Mouse (Mus musculus) hindbrain, embryonic 13.5 days (tissue): Measurements from ENCODE around the gene Sgsm2. TPM values are rescaled to one million over a fixed set of nuclear protein-coding genes. Genes with fewer than 3 reads are reported as not detected.

Experiments
- ATAC-seq: fragments of 200-750 bp; cut with Nextera tagmentation; 2 replicates; pipeline ENCODE4 v1.8.0; 2017; ENCODE audit warnings: moderate TSS enrichment; ENCODE audit not compliant: low FRiP score
- H3K27ac ChIP-seq: fragments of 300-500 bp; sonication (generic); 2 replicates; pipeline ENCODE4 v1.5.1; 2015; ENCODE audit warnings: inconsistent platforms, mild to moderate bottlenecking, moderate library complexity
- H3K27me3 ChIP-seq: fragments of 300-500 bp; sonication (generic); 2 replicates; pipeline ENCODE4 v1.6.1; 2015; ENCODE audit warnings: mild to moderate bottlenecking, inconsistent platforms
- H3K36me3 ChIP-seq: fragments of 300-500 bp; sonication (generic); 2 replicates; pipeline ENCODE4 v1.6.1; 2015; ENCODE audit warnings: mild to moderate bottlenecking, inconsistent platforms
- H3K4me1 ChIP-seq: fragments of 300-500 bp; sonication (generic); replicated peaks from 2 replicates; pipeline ENCODE4 v1.6.1; 2015; ENCODE audit warnings: inconsistent platforms
- H3K4me2 ChIP-seq: fragments of 300-500 bp; sonication (generic); 2 replicates; pipeline ENCODE4 v1.6.1; 2015; ENCODE audit warnings: inconsistent platforms, mild to moderate bottlenecking, moderate library complexity
- H3K4me3 ChIP-seq: fragments of 300-500 bp; sonication (generic); 2 replicates; pipeline ENCODE4 v1.5.1; 2015; ENCODE audit warnings: mild to moderate bottlenecking, inconsistent platforms
- H3K9ac ChIP-seq: fragments of 300-500 bp; sonication (generic); 2 replicates; pipeline ENCODE4 v1.6.1; 2015; ENCODE audit warnings: mild to moderate bottlenecking, inconsistent platforms
- H3K9me3 ChIP-seq: fragments of 300-500 bp; sonication (generic); 2 replicates; pipeline ENCODE4 v1.6.1; 2016; ENCODE audit warnings: inconsistent platforms
- WGBS: fragments of 180-500 bp; shearing (Covaris S2); methylation state at CpG from one replicate; pipeline ENCODE4 v1.1.7; 2015; 5-methylcytosine and 5-hydroxymethylcytosine counted together
- polyA plus RNA-seq: library from polyadenylated mRNA; unstranded; fragments of >200 nt; fragmentation: Nextera tagmentation; extraction: Ambion mirVana; gene quantifications from 2 replicates; pipeline ENCODE4 v1.2.1, GENCODE M21; 2015

Sgsm2 gene
- polyA plus RNA-seq, 1 experiment from 2014 or later: 17.8 TPM

GRCm38 (mm10) chr11:74908618-74909399 is 11.9 kb upstream of the Sgsm2 start:
- no peaks in the 10 kb centered on the region for H3K4me1 ChIP-seq
- ATAC-seq: no peak
- no peaks in the 10 kb centered on the region for H3K27me3 ChIP-seq
- H3K9ac ChIP-seq: no peak overlapping the region
- WGBS: 87% methylated on average over 12 of the region's 12 CpGs
- peaks cover 69% of the 10 kb centered on the region for H3K36me3 ChIP-seq
- H3K27ac ChIP-seq: no peak overlapping the region
- H3K9me3 ChIP-seq: no peaks in the 10 kb centered on the region
- no peak overlapping the region for H3K4me3 ChIP-seq
- H3K4me2 ChIP-seq: no peak overlapping the region

- no peak for ATAC-seq
- H3K27ac ChIP-seq: no peak overlapping the region
- H3K4me3 ChIP-seq: no peak overlapping the region
- no peak overlapping the region for H3K9ac ChIP-seq
- no peaks in the 10 kb centered on the region for H3K27me3 ChIP-seq
- 96% methylated on average over 6 of the region's 6 CpGs for WGBS
- H3K4me1 ChIP-seq: no peaks in the 10 kb centered on the region
- H3K4me2 ChIP-seq: no peak overlapping the region
- H3K36me3 ChIP-seq: peaks cover 78% of the 10 kb centered on the region
- no peaks in the 10 kb centered on the region for H3K9me3 ChIP-seq
These were observed 11.0 kb upstream of the Sgsm2 start for GRCm38 (mm10) chr11:74907850-74908249.

- H3K9ac ChIP-seq: no peak overlapping the region
- H3K27ac ChIP-seq: no peak overlapping the region
- H3K27me3 ChIP-seq: no peaks in the 10 kb centered on the region
- no peak overlapping the region for H3K4me2 ChIP-seq
- no peak for ATAC-seq
- H3K9me3 ChIP-seq: no peaks in the 10 kb centered on the region
- H3K4me1 ChIP-seq: peaks cover 22% of the 10 kb centered on the region
- no peak overlapping the region for H3K4me3 ChIP-seq
- 93% methylated on average over 5 of the region's 5 CpGs for WGBS
- peaks cover 79% of the 10 kb centered on the region for H3K36me3 ChIP-seq
These were observed 5.6 kb upstream of the Sgsm2 start for GRCm38 (mm10) chr11:74902416-74902815.

GRCm38 (mm10) chr11:74901555-74901954 is 4.7 kb upstream of the Sgsm2 start:
- Histone ChIP-seq H3K4me3 (no peak overlapping the region), H3K9ac (no peak overlapping the region), H3K4me1 (peaks cover 25% of the 10 kb centered on the region), H3K27me3 (no peaks in the 10 kb centered on the region), H3K36me3 (peaks cover 70% of the 10 kb centered on the region), H3K9me3 (no peaks in the 10 kb centered on the region), H3K27ac (no peak overlapping the region), H3K4me2 (no peak overlapping the region)
- WGBS: 92% methylated on average over 6 of the region's 6 CpGs
- no peak for ATAC-seq

- Histone ChIP-seq H3K9me3 (no peaks in the 10 kb centered on the region), H3K4me2 (peak overlapping the region; percentile 79), H3K27me3 (no peaks in the 10 kb centered on the region), H3K36me3 (peaks cover 40% of the 10 kb centered on the region), H3K4me1 (peaks cover 40% of the 10 kb centered on the region), H3K9ac (peak overlapping the region; percentile 90), H3K4me3 (peak overlapping the region; percentile 86), H3K27ac (peak overlapping the region; percentile 95; the same call in 1 of the 2 replicates)
- WGBS: under 1% methylated on average over 7 of the region's 7 CpGs
- ATAC-seq: no peak
These were observed 1.6 kb upstream of the Sgsm2 start for GRCm38 (mm10) chr11:74898517-74898827.

GRCm38 (mm10) chr11:74897678-74898516 is 1.0 kb upstream of the Sgsm2 start, which contains the start of gene Tsr1:
Tsr1 (plus strand) TSS chr11:74898071.
- peak; percentile 87 for ATAC-seq
- H3K4me1 ChIP-seq: peaks cover 40% of the 10 kb centered on the region
- H3K27me3 ChIP-seq: no peaks in the 10 kb centered on the region
- H3K9me3 ChIP-seq: no peaks in the 10 kb centered on the region
- peak within 1 kb of the TSS; percentile 79 for H3K4me2 ChIP-seq
- peak within 1 kb of the TSS; percentile 90 for H3K9ac ChIP-seq
- H3K27ac ChIP-seq: peak within 1 kb of the TSS; percentile 95
- peaks cover 34% of the 10 kb centered on the region for H3K36me3 ChIP-seq
- WGBS: under 1% methylated on average over 54 of the region's 54 CpGs
- peak within 1 kb of the TSS; percentile 86 for H3K4me3 ChIP-seq

- under 1% methylated on average over 31 of the region's 55 CpGs for WGBS
These were observed 620 bp downstream of the Sgsm2 start for GRCm38 (mm10) chr11:74895980-74896900.

GRCm38 (mm10) chr11:74894619-74895018 is 2.2 kb downstream of the Sgsm2 start:
- Histone ChIP-seq H3K9ac (0 out of 2 replicates have a peak overlapping the region, but pooled peaks have one; percentile 26), H3K4me1 (peaks cover 30% of the 10 kb centered on the region), H3K4me2 (no peak overlapping the region), H3K27ac (no peak overlapping the region), H3K4me3 (no peak overlapping the region), H3K9me3 (no peaks in the 10 kb centered on the region), H3K27me3 (no peaks in the 10 kb centered on the region), H3K36me3 (peaks cover 3% of the 10 kb centered on the region; the same call in 1 of the 2 replicates)
- 84% methylated on average over 4 of the region's 4 CpGs for WGBS
- no peak for ATAC-seq

More at GRCm38 (mm10) chr11:74895980-74896900, 620 bp downstream of the Sgsm2 start:
- H3K27ac ChIP-seq: peak overlapping the region; percentile 95
- ATAC-seq: peak; percentile 69
- no peaks in the 10 kb centered on the region for H3K27me3 ChIP-seq
- peaks cover 40% of the 10 kb centered on the region for H3K4me1 ChIP-seq
- peaks cover 19% of the 10 kb centered on the region for H3K36me3 ChIP-seq
- peak overlapping the region; percentile 90 for H3K9ac ChIP-seq
- H3K4me3 ChIP-seq: peak overlapping the region; percentile 86
- no peaks in the 10 kb centered on the region for H3K9me3 ChIP-seq
- peak overlapping the region; percentile 79 for H3K4me2 ChIP-seq

GRCm38 (mm10) chr11:74883098-74883497 is 13.8 kb downstream of the Sgsm2 start:
- H3K36me3 ChIP-seq: peaks cover 11% of the 10 kb centered on the region
- H3K9me3 ChIP-seq: no peaks in the 10 kb centered on the region
- no peak for ATAC-seq
- WGBS: 88% methylated on average over 10 of the region's 10 CpGs
- no peak overlapping the region for H3K27ac ChIP-seq
- H3K4me2 ChIP-seq: no peak overlapping the region
- H3K4me3 ChIP-seq: no peak overlapping the region
- peaks cover 14% of the 10 kb centered on the region for H3K4me1 ChIP-seq
- no peaks in the 10 kb centered on the region for H3K27me3 ChIP-seq
- no peak overlapping the region for H3K9ac ChIP-seq

- peaks cover 11% of the 10 kb centered on the region for H3K36me3 ChIP-seq
- no peaks in the 10 kb centered on the region for H3K9me3 ChIP-seq
- H3K9ac ChIP-seq: no peak overlapping the region
- ATAC-seq: no peak
- peaks cover 18% of the 10 kb centered on the region for H3K4me1 ChIP-seq
- whole genome bisulfite sequencing: 67% methylated on average over 14 of the region's 14 CpGs
- peak overlapping the region; percentile 53 for H3K27ac ChIP-seq
- H3K4me3 ChIP-seq: no peak overlapping the region
- H3K27me3 ChIP-seq: no peaks in the 10 kb centered on the region
- no peak overlapping the region for H3K4me2 ChIP-seq
These were observed 14.9 kb downstream of the Sgsm2 start for GRCm38 (mm10) chr11:74881979-74882378.

GRCm38 (mm10) chr11:74880999-74881398 is 15.9 kb downstream of the Sgsm2 start:
- Histone ChIP-seq H3K9me3 (no peaks in the 10 kb centered on the region), H3K4me3 (no peak overlapping the region), H3K4me2 (no peak overlapping the region), H3K36me3 (peaks cover 11% of the 10 kb centered on the region), H3K9ac (no peak overlapping the region), H3K4me1 (peaks cover 28% of the 10 kb centered on the region), H3K27me3 (no peaks in the 10 kb centered on the region), H3K27ac (no peak overlapping the region)
- WGBS: 87% methylated on average over 9 of the region's 9 CpGs
- ATAC-seq: no peak
